Mouse (Mus musculus) kidney, adult 2 months (tissue): ENCODE results near the gene Agtpbp1. TPM values are rescaled to one million over a fixed set of nuclear protein-coding genes. Genes with fewer than 3 reads are reported as not detected.

ENCODE experiments used
- DNase-seq: peaks from one replicate; pipeline ENCODE4 v3.0.0; 2021
- H3K27ac ChIP-seq: fragments of 200-500 bp; 2 replicates; pipeline ENCODE4 v1.5.1; 2012; ENCODE audit warnings: low read depth, low read length, control low read depth, inconsistent platforms; ENCODE audit not compliant: insufficient read depth
- H3K27me3 ChIP-seq: fragments of 200-500 bp; replicated peaks from 2 replicates; pipeline ENCODE4 v1.6.1; 2012; ENCODE audit warnings: mild to moderate bottlenecking, moderate library complexity, low read length, inconsistent platforms; ENCODE audit not compliant: control insufficient read depth, insufficient read depth
- H3K36me3 ChIP-seq: fragments of 200-500 bp; 2 replicates; pipeline ENCODE4 v1.6.1; 2012; ENCODE audit warnings: mild to moderate bottlenecking, moderate library complexity, low read length, inconsistent platforms; ENCODE audit not compliant: control insufficient read depth, insufficient read depth
- H3K4me1 ChIP-seq: fragments of 200-500 bp; 2 replicates; pipeline ENCODE4 v1.6.1; 2011; ENCODE audit warnings: low read length; ENCODE audit not compliant: control insufficient read depth, insufficient read depth
- H3K4me3 ChIP-seq: fragments of 200-500 bp; 2 replicates; pipeline ENCODE4 v1.5.1; 2011; ENCODE audit warnings: mild to moderate bottlenecking, low read depth, low read length, control low read depth; ENCODE audit not compliant: insufficient read depth
- CTCF ChIP-seq: fragments of 200-500 bp; conservative IDR thresholded peaks from 2 replicates; pipeline ENCODE4 v1.5.1; 2011; ENCODE audit warnings: low read depth, mild to moderate bottlenecking, control low read depth, low read length, moderate library complexity, mixed read lengths; ENCODE audit not compliant: insufficient read depth, insufficient read length
- POLR2A ChIP-seq: fragments of 200-500 bp; IDR thresholded peaks from one replicate; pipeline ENCODE4 v1.6.1; 2011; ENCODE audit warnings: low read depth, low read length, control low read depth
- WGBS: fragments of 180-500 bp; shearing (Covaris S2); methylation state at CpG from one replicate; pipeline ENCODE4 v1.1.7; 2018; 5-methylcytosine and 5-hydroxymethylcytosine counted together
- polyA plus RNA-seq: library from polyadenylated mRNA; depleted of rRNA; stranded (reverse); fragments of >200 nt; gene quantifications from 2 replicates; pipeline ENCODE4 v1.2.3, GENCODE M21; 2012

Agtpbp1 gene
- polyA plus RNA-seq, 1 experiment = 7.6 TPM

DNA sequence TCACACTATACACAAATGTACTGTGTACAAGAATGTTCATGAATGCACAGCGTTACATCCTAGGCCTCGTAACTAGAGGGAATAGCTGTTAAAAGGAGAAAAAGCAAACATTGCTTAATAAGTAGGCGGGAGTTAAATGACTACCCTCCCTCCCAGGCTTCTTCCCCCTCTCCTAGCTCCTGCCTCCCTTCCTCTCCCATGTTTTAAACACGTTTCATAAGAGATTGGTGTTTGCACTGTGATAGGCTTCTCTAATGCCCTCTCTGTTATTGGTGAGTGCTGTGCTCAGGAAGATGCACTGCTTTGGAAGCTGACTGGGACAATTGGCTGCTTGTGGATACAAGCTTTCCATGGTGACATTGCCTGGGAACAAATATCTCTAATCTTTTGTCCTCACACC is 30.5 kb upstream of the Agtpbp1 start:
- Histone ChIP-seq H3K4me1 (no peaks in the 10 kb centered on the region), H3K4me3 (no peak overlapping the region), H3K36me3 (peaks cover 1% of the 10 kb centered on the region; the same call in 1 of the 2 replicates), H3K27ac (no peak overlapping the region), H3K27me3 (no peaks in the 10 kb centered on the region)
- DNase-seq = no peak
- no peak for TF ChIP-seq POLR2A
- no peak for TF ChIP-seq CTCF
- WGBS = 89% methylated on average over 4 of the region's 4 CpGs

GRCm38 (mm10) chr13:59615152-59615551 is 30.1 kb upstream of the Agtpbp1 start:
- no peaks in the 10 kb centered on the region for H3K4me1 ChIP-seq
- no peak overlapping the region for H3K4me3 ChIP-seq
- H3K27ac ChIP-seq = no peak overlapping the region
- no peak for TF ChIP-seq POLR2A
- no peak for TF ChIP-seq CTCF
- H3K36me3 ChIP-seq = peaks cover 1% of the 10 kb centered on the region; the same call in 1 of the 2 replicates
- WGBS = 94% methylated on average over 4 of the region's 4 CpGs
- DNase-seq = no peak
- H3K27me3 ChIP-seq = no peaks in the 10 kb centered on the region

DNA sequence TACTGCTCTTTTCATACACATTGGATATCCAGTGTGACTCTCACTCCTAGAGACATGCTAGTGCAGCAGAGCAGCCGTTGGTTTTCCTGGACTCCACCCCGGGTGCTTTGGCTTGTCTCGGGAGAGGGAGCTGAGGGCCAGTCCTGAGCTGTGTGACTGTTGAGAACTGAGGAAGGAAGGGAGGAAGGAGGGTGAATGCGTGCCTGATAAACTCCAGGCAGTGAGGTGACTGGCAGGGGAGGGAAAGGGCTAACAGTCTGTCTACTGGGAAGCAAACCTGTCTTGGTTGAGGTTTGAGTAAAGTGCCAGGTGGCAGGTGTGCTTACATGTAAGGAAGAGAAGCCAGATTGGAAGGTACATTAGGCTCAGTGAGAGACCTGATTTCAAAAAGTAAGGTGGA is 28.8 kb upstream of the Agtpbp1 start:
- no peaks in the 10 kb centered on the region for H3K4me1 ChIP-seq
- H3K36me3 ChIP-seq = peaks cover 1% of the 10 kb centered on the region; the same call in 1 of the 2 replicates
- no peak for DNase-seq
- no peak for TF ChIP-seq POLR2A
- TF ChIP-seq CTCF = no peak
- WGBS = 84% methylated on average over 4 of the region's 4 CpGs
- no peaks in the 10 kb centered on the region for H3K27me3 ChIP-seq
- H3K4me3 ChIP-seq = no peak overlapping the region
- H3K27ac ChIP-seq = no peak overlapping the region

- no peak for DNase-seq
- H3K36me3 ChIP-seq = peaks cover 1% of the 10 kb centered on the region
- TF ChIP-seq CTCF = no peak
- no peak for TF ChIP-seq POLR2A
- H3K4me1 ChIP-seq = no peaks in the 10 kb centered on the region
- H3K27me3 ChIP-seq = no peaks in the 10 kb centered on the region
- no peak overlapping the region for H3K27ac ChIP-seq
- 99% methylated on average over 2 of the region's 2 CpGs for WGBS
- no peak overlapping the region for H3K4me3 ChIP-seq
Measured at GRCm38 (mm10) chr13:59610437-59610836, 25.4 kb upstream of the Agtpbp1 start.

- Histone ChIP-seq H3K36me3 (peaks cover 1% of the 10 kb centered on the region), H3K4me3 (no peak overlapping the region), H3K4me1 (no peaks in the 10 kb centered on the region), H3K27ac (no peak overlapping the region), H3K27me3 (no peaks in the 10 kb centered on the region)
- no peak for DNase-seq
- 87% methylated on average over 4 of the region's 4 CpGs for WGBS
- TF ChIP-seq CTCF (no peak), POLR2A (no peak)
Measured at GRCm38 (mm10) chr13:59609885-59610284, 24.9 kb upstream of the Agtpbp1 start.

GRCm38 (mm10) chr13:59605221-59605922 is 20.3 kb upstream of the Agtpbp1 start:
- Histone ChIP-seq H3K4me3 (no peak overlapping the region), H3K4me1 (no peaks in the 10 kb centered on the region), H3K36me3 (peaks cover 4% of the 10 kb centered on the region), H3K27me3 (no peaks in the 10 kb centered on the region), H3K27ac (no peak overlapping the region)
- TF ChIP-seq CTCF = no peak
- no peak for TF ChIP-seq POLR2A
- no peak for DNase-seq
- 75% methylated on average over 10 of the region's 10 CpGs for WGBS

GRCm38 (mm10) chr13:59604511-59604910 is 19.5 kb upstream of the Agtpbp1 start:
- TF ChIP-seq POLR2A (no peak), CTCF (no peak)
- Histone ChIP-seq H3K4me3 (no peak overlapping the region), H3K27ac (no peak overlapping the region), H3K4me1 (no peaks in the 10 kb centered on the region), H3K36me3 (peaks cover 4% of the 10 kb centered on the region), H3K27me3 (no peaks in the 10 kb centered on the region)
- no peak for DNase-seq
- WGBS = 100% methylated on average over 1 of the region's 1 CpGs

GRCm38 (mm10) chr13:59603096-59603495 is 18.1 kb upstream of the Agtpbp1 start:
- Histone ChIP-seq H3K27ac (no peak overlapping the region), H3K4me3 (no peak overlapping the region), H3K4me1 (no peaks in the 10 kb centered on the region), H3K27me3 (no peaks in the 10 kb centered on the region), H3K36me3 (peaks cover 4% of the 10 kb centered on the region)
- WGBS = 94% methylated on average over 5 of the region's 5 CpGs
- DNase-seq = no peak
- TF ChIP-seq POLR2A = no peak
- no peak for TF ChIP-seq CTCF
